Mouse (Mus musculus) lung, postnatal 0 days (tissue): ENCODE measurements around the gene Fam160a1.

Source experiments
- CTCF ChIP-seq: IDR thresholded peaks from 2 replicates; pipeline ENCODE4 v1.5.1; 2016; ENCODE audit warnings: antibody characterized with exemption, mild to moderate bottlenecking
- EP300 ChIP-seq: IDR thresholded peaks from 2 replicates; pipeline ENCODE4 v1.6.1; 2016; ENCODE audit warnings: antibody characterized with exemption, mild to moderate bottlenecking, control low read depth

- TF ChIP-seq EP300 (no peak), CTCF (no peak)
These were observed 52.9 kb downstream of the Fam160a1 start for GRCm38 (mm10) chr3:85764008-85764834.
